Mouse (Mus musculus): ENCODE measurements at regions not wholly inside any gene's neighbourhood (a gene's known extent, or its start where the extent isn't known, plus 50 kb on each side); places are given as distances from the start of the nearest gene placed in this dataset.

GRCm38 (mm10) chr8:55754189-55754588 lies 152.6 kb downstream of the Adam29 start:
- 66% methylated on average over 6 of the region's 6 CpGs for WGBS
- no peak for ATAC-seq

GRCm38 (mm10) chr8:55724303-55725279 lies 182.2 kb downstream of the Adam29 start:
- Histone ChIP-seq H3K9me3 (ENCODE audit: low read length) (no peaks in the 10 kb centered on the region), H3K4me2 (ENCODE audit: low read depth) (no peak overlapping the region), H3K27ac (ENCODE audit: low read depth, low read length) (no peak overlapping the region), H3K27me3 (ENCODE audit: insufficient read depth, low read length) (no peaks in the 10 kb centered on the region), H3K9ac (no peak overlapping the region), H3K4me3 (ENCODE audit: low read depth, low read length) (no peak overlapping the region), H3K4me1 (ENCODE audit: insufficient read depth) (no peaks in the 10 kb centered on the region), H3K36me3 (ENCODE audit: insufficient read depth) (no peaks in the 10 kb centered on the region)
- no peak for TF ChIP-seq CTCF (IDR thresholded peaks at IDR 0.05; ENCODE audit: low read depth)
- WGBS: 67% methylated on average over 5 of the region's 5 CpGs
- no peak for ATAC-seq
- DNase-seq: peak; percentile 2

More at GRCm38 (mm10) chr8:55754189-55754588, 152.6 kb downstream of the Adam29 start:
- Histone ChIP-seq H3K36me3 (ENCODE audit: insufficient read depth) (no peaks in the 10 kb centered on the region), H3K4me2 (ENCODE audit: low read depth) (no peak overlapping the region), H3K9me3 (ENCODE audit: low read length) (no peaks in the 10 kb centered on the region), H3K27me3 (ENCODE audit: insufficient read depth, low read length) (no peaks in the 10 kb centered on the region), H3K27ac (ENCODE audit: low read depth, low read length) (no peak overlapping the region), H3K4me3 (ENCODE audit: low read depth, low read length) (no peak overlapping the region), H3K9ac (no peak overlapping the region), H3K4me1 (ENCODE audit: insufficient read depth) (no peaks in the 10 kb centered on the region)
- no peak for TF ChIP-seq CTCF (IDR thresholded peaks at IDR 0.05; ENCODE audit: low read depth)
- DNase-seq: no peak

- ATAC-seq: no peak
- Histone ChIP-seq H3K36me3 (ENCODE audit: insufficient read depth) (no peaks in the 10 kb centered on the region), H3K9ac (no peak overlapping the region), H3K4me3 (ENCODE audit: low read depth, low read length) (no peak overlapping the region), H3K9me3 (ENCODE audit: low read length) (no peaks in the 10 kb centered on the region), H3K27ac (ENCODE audit: low read depth, low read length) (no peak overlapping the region), H3K4me1 (ENCODE audit: insufficient read depth) (no peaks in the 10 kb centered on the region), H3K27me3 (ENCODE audit: insufficient read depth, low read length) (no peaks in the 10 kb centered on the region), H3K4me2 (ENCODE audit: low read depth) (no peak overlapping the region)
- WGBS: 51% methylated on average over 2 of the region's 2 CpGs
- TF ChIP-seq CTCF (IDR thresholded peaks at IDR 0.05; ENCODE audit: low read depth): no peak
- no peak for DNase-seq
These were observed 215.0 kb downstream of the Adam29 start for GRCm38 (mm10) chr8:55691791-55692190.

- Histone ChIP-seq H3K27ac (ENCODE audit: low read depth, low read length) (no peak overlapping the region), H3K4me3 (ENCODE audit: low read depth, low read length) (no peak overlapping the region), H3K27me3 (ENCODE audit: insufficient read depth, low read length) (no peaks in the 10 kb centered on the region), H3K4me1 (ENCODE audit: insufficient read depth) (no peaks in the 10 kb centered on the region), H3K4me2 (ENCODE audit: low read depth) (no peak overlapping the region), H3K36me3 (ENCODE audit: insufficient read depth) (no peaks in the 10 kb centered on the region), H3K9me3 (ENCODE audit: low read length) (no peaks in the 10 kb centered on the region), H3K9ac (no peak overlapping the region)
- 62% methylated on average over 1 of the region's 1 CpGs for WGBS
- no peak for ATAC-seq
- TF ChIP-seq CTCF (IDR thresholded peaks at IDR 0.05; ENCODE audit: low read depth): no peak
- DNase-seq: no peak
These were observed 226.3 kb downstream of the Adam29 start for GRCm38 (mm10) chr8:55680436-55680835.

- WGBS: 76% methylated on average over 2 of the region's 2 CpGs
- no peaks in the 10 kb centered on the region for H3K4me1 ChIP-seq (ENCODE audit: insufficient read depth)
- H3K36me3 ChIP-seq (ENCODE audit: insufficient read depth): no peaks in the 10 kb centered on the region
- no peak overlapping the region for H3K27ac ChIP-seq (ENCODE audit: low read depth, low read length)
- no peak for TF ChIP-seq CTCF (IDR thresholded peaks at IDR 0.05; ENCODE audit: low read depth)
- no peak overlapping the region for H3K4me2 ChIP-seq (ENCODE audit: low read depth)
- no peak overlapping the region for H3K4me3 ChIP-seq (ENCODE audit: low read depth, low read length)
- H3K9ac ChIP-seq: no peak overlapping the region
- no peaks in the 10 kb centered on the region for H3K9me3 ChIP-seq (ENCODE audit: low read length)
- DNase-seq: no peak
- no peaks in the 10 kb centered on the region for H3K27me3 ChIP-seq (ENCODE audit: insufficient read depth, low read length)
- no peak for ATAC-seq
These were observed 268.0 kb downstream of the Adam29 start for GRCm38 (mm10) chr8:55638716-55639115.

GRCm38 (mm10) chr8:55622399-55622798 lies 284.3 kb downstream of the Adam29 start:
- 76% methylated on average over 2 of the region's 2 CpGs for WGBS
- Histone ChIP-seq H3K27ac (ENCODE audit: low read depth, low read length) (no peak overlapping the region), H3K9me3 (ENCODE audit: low read length) (no peaks in the 10 kb centered on the region), H3K4me2 (ENCODE audit: low read depth) (no peak overlapping the region), H3K27me3 (ENCODE audit: insufficient read depth, low read length) (no peaks in the 10 kb centered on the region), H3K36me3 (ENCODE audit: insufficient read depth) (no peaks in the 10 kb centered on the region), H3K4me1 (ENCODE audit: insufficient read depth) (no peaks in the 10 kb centered on the region), H3K9ac (no peak overlapping the region), H3K4me3 (ENCODE audit: low read depth, low read length) (no peak overlapping the region)
- TF ChIP-seq CTCF (IDR thresholded peaks at IDR 0.05; ENCODE audit: low read depth): no peak
- ATAC-seq (peak; percentile 43; the same call in 1 of the 2 replicates), DNase-seq (no peak)
